Mouse (Mus musculus) Patski (cell line): ENCODE measurements around the gene Epn1. TPM values are rescaled to one million over a fixed set of nuclear protein-coding genes. Genes with fewer than 3 reads are reported as not detected.

ENCODE experiments used
- ATAC-seq: fragments of 100-300 bp; one replicate; pipeline ENCODE4 v1.8.0; 2021
- CTCF ChIA-PET: fragments of 350-600 bp; sonication (Branson Sonifier 250); formaldehyde crosslinking; loops from one replicate; lab custom pipeline; 2022; ENCODE audit warnings: inconsistent platforms; lab: Charles Lee
- POLR2A ChIA-PET: fragments of 350-600 bp; sonication (Branson Sonifier 250); formaldehyde crosslinking; loops from one replicate; lab custom pipeline; 2022; ENCODE audit warnings: antibody characterized with exemption, inconsistent platforms; lab: Charles Lee
- DNase-seq: peaks from one replicate; pipeline ENCODE4 v3.0.0-alpha.2; 2011; ENCODE audit warnings: low read depth, low spot score
- H3K27me3 ChIP-seq: fragments of 371-371 bp; one replicate; pipeline ENCODE4 v1.5.1; 2021
- CTCF ChIP-seq: fragments of 100-300 bp; IDR thresholded peaks from one replicate; pipeline ENCODE4 v1.5.1; 2021
- in situ Hi-C: fragments of 300-500 bp; cut with MboI; formaldehyde crosslinking; loops from 3 replicates; pipeline ENCODE4 v1.11.1; 2018; ENCODE audit warnings: low pct_unique_long_range_greater_than_20kb, mixed read lengths
- polyA plus RNA-seq: library from polyadenylated mRNA; unstranded; gene quantifications from one replicate; pipeline ENCODE4 v1.2.3, GENCODE M21; 2021

The Epn1 gene
- polyA plus RNA-seq, 1 experiment from 2014 or later, result 138 TPM

DNA sequence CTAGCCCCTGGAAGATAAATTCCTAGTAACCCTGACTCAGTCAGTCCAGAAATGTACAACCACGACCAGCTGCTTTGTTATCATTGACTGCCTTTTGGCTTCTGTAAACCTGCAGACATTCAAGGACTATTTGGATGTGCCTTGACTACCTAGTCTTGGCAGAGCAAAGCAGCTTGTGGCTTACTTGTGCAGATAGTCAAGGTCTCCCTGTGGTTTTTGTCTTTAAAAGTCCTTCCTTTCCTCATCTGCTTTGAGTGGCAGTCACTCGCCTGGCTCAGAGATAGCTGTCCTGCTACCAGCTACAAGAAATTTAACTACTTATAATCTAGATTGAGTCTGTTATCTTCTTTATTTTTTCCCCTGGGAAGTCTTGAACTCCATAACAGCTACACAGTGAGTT, 35.1 kb upstream of the Epn1 start:
- no peak for ATAC-seq
- TF ChIP-seq CTCF, result no peak
- DNase-seq, result no peak
- in situ Hi-C loops, result loop anchor here (5.0 kb wide), 1 partner anchor 103 kb away; no protein-coding TSS in a partner anchor
- CTCF ChIA-PET, result interaction anchor here (1.0 kb wide), 1 partner anchor 11 kb away, joined by 3 read pairs; no protein-coding TSS in a partner anchor
- POLR2A ChIA-PET, result no interaction called here
- no peaks in the 10 kb centered on the region for H3K27me3 ChIP-seq

DNA sequence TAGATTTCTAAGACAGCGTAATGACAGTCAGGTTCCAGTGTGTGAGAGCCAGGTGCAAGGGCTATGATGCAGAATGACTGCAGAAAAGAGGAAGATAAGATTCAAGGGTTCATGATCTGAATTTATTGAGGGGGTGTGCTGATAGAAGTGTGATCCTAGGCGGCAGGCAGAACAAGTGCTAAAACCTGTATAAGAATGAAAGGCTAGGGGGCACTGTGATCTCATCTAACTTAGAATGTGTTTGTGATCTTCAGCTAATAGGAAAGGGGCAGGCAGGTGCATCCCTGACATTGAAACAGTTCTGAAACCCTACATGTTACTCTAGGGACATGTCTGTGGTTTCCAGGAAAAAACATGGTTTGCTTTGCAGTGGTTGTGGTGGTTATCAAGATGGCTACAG, 33.9 kb upstream of the Epn1 start:
- ChIA-PET CTCF (interaction anchor here (1.9 kb wide), 1 partner anchor 82 kb away, joined by 6 read pairs; the partner anchor contains the start of gene Sbk2), POLR2A (no interaction called here)
- no peak for TF ChIP-seq CTCF
- DNase-seq (no peak), ATAC-seq (no peak)
- in situ Hi-C loops, result loop anchor here (5.0 kb wide), 1 partner anchor 104 kb away; no protein-coding TSS in a partner anchor
- H3K27me3 ChIP-seq, result no peaks in the 10 kb centered on the region

DNA sequence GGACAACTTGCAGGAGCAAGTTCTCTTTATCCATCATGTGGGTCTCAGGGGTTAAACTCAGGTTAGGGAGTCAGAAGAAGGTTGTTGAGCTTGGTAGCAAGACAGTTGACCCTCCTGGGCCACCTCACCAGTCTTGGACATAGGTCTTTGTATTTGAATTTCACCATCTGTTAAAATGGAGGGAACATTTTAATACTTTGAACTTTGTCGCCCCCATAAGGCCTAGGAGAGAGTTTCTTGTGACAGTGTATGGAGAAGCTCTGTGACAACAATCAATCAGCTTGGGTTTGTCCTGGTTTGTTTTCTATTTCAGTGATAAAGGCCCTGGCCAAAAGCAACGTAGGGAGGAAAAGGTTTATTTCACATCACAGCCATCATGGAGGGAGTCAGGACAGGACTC, 32.7 kb upstream of the Epn1 start:
- ATAC-seq (no peak), DNase-seq (no peak)
- in situ Hi-C loops, result loop anchor here (5.0 kb wide), 1 partner anchor 105 kb away; no protein-coding TSS in a partner anchor
- POLR2A ChIA-PET, result no interaction called here
- CTCF ChIA-PET, result interaction anchor here (0.8 to 1.9 kb wide), 6 partner anchors 11 to 108 kb away, joined by 3 to 6 read pairs (median 4); partner anchors contain the start of gene Sbk2
- no peak for TF ChIP-seq CTCF
- no peaks in the 10 kb centered on the region for H3K27me3 ChIP-seq

DNA sequence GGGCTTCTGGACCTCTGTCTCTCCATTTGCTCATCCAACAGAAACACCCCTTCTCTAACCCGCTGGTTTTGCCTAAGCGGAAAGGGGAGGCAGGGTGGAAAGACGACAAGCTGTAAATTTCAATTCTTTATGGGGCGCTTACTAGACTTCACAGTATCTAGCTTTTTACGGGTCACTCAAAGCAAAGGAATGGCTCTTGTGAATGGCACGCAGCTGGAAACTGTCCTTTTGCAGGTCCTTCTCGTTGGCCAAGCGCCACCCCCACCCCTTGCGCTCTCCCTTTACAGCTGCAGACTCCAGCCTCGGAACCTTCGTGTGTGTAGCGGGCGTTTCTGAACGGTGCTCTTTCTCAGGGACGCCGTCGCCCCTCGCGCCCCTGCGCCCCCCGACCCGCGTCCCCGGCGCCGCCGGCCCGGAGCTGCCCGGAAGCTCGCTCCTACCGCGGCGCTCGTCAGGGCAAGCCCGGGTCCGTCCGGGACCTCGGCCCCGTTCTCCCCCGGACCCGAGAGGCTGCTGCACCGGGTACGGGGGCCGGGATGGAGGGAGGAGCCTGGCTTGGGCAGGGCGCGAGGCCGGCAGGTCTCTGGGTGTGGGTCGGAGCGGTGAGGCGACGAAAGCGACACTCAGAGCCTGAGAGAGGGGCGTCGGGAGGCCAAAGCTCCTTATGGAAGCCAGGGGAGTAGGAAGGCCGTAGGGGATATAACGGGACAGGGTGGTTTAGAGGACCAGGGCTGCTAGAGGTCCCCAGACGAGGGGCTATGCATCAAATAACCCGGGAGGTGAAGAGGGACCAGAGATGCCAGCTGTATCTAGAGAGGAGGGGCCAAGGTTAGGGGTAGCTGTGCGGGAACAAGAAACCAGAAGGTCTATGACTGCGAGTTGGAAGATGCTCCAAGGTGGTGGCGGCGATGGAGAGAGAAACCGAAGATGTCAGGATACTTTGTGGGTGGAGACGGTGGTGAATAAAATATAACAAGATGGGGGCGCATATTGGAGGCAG, 28.5 kb upstream of the Epn1 start, which contains the start of gene Zfp580:
Zfp580 (plus strand) TSS at position 346 of the 1,000 bp plus-strand sequence.
- ChIA-PET CTCF (interaction anchor here (0.7 to 3.9 kb wide), 6 partner anchors 9 to 110 kb away, joined by 3 to 19 read pairs (median 6); partner anchors contain the start of genes 4632433K11Rik and Zfp579), POLR2A (interaction anchor here (0.6 to 2.0 kb wide), 8 partner anchors 9 to 146 kb away, joined by 3 to 10 read pairs (median 4); partner anchors contain the start of genes Gm44973 and Zfp784)
- H3K27me3 ChIP-seq, result no peaks in the 10 kb centered on the region
- in situ Hi-C loops, result loop anchor here (25.0 kb wide), 1 partner anchor 1111 kb away; the partner anchor contains the start of genes Zfp444 and Zfp787
- DNase-seq (peak; percentile 17), ATAC-seq (peak; percentile 80)
- TF ChIP-seq CTCF, result no peak

DNA sequence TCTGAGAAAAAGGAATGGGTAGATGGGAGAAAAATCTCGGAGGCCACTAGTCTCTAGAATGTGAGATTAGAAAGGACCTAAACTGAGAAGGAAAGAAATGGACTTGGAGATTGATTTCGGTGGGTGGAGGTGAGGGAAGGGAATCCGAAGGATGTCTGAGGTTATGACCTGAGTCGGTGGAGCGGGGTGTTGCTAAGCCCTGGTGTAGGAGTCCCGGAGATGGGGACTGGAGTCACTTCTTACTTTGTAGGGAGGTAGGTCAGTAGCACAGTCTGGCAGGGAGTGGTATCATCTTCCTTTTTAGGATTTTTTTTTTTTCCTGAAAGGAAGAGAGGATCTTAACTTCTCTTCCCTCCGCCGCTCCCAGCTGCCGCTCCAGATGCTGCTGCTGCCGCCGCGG, 27.6 kb upstream of the Epn1 start:
- no peak for ATAC-seq
- no peaks in the 10 kb centered on the region for H3K27me3 ChIP-seq
- CTCF ChIA-PET, result interaction anchor here (3.4 kb wide), 1 partner anchor 111 kb away, joined by 11 read pairs; no protein-coding TSS in a partner anchor

DNA sequence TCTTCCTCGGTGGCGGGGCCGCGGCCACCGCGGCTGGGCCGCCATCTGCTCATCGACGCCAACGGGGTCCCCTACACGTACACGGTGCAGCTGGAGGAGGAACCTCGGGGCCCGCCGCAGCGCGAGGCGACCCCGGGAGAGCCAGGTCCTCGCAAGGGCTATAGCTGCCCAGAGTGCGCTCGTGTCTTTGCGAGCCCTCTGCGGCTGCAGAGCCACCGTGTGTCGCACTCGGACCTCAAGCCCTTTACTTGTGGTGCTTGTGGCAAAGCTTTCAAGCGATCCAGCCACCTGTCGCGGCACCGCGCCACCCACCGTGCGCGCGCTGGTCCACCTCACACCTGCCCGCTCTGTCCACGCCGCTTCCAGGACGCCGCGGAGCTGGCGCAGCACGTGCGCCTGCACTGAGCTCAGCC, 27.1 kb upstream of the Epn1 start:
- in situ Hi-C loops, result loop anchor here (25.0 kb wide), 1 partner anchor 1109 kb away; the partner anchor contains the start of genes Zfp444 and Zfp787
- no peak for DNase-seq
- H3K27me3 ChIP-seq, result no peaks in the 10 kb centered on the region
- CTCF ChIA-PET, result no interaction called here
- POLR2A ChIA-PET, result interaction anchor here (1.1 kb wide), 1 partner anchor 9 kb away, joined by 5 read pairs; the partner anchor contains the start of gene U2af2
- ATAC-seq, result no peak
- TF ChIP-seq CTCF, result no peak

More for the DNA sequence above, 27.6 kb upstream of the Epn1 start:
- POLR2A ChIA-PET, result interaction anchor here (0.6 to 2.0 kb wide), 3 partner anchors 8 to 13 kb away, joined by 3 to 10 read pairs (median 5); partner anchors contain the start of genes U2af2 and Zfp784
- in situ Hi-C loops, result loop anchor here (25.0 kb wide), 1 partner anchor 1110 kb away; the partner anchor contains the start of genes Zfp444 and Zfp787
- no peak for TF ChIP-seq CTCF
- DNase-seq, result no peak

DNA sequence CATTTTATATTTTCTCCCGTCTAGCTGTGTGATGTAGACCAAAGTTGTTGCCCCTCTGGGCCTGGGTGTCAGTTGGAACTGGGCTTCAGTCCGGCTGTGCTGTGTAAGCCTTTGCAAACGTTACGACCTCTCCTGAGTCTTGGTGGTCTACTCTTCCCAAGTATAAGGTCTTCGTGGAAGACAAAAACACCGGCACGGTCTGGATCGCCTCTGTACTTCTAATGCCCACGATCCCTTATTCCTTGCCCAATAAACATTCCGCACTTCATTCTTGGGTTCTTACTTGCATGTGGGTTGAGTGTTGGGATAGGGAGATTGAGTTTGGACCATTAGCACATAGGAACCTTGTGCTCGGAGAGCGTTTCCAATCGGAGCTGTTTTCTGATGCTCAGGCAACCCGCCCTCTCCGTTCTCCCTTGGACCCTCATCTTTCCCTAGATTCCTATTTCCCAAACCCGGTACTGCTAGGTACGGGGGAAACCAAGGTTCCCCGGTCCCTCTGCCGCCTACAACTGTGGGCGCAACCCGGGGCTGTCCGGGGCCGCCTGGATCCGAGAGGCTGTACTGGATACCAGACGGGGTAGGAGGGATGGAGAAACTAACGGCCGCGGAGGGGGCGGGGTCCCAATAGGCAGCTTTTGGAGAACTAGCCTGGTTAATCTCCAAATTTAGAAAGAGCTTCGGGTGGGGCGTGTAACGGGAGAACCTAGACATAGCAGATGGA, 26.4 kb upstream of the Epn1 start:
- no peaks in the 10 kb centered on the region for H3K27me3 ChIP-seq
- DNase-seq (no peak), ATAC-seq (no peak)
- ChIA-PET POLR2A (no interaction called here), CTCF (no interaction called here)
- TF ChIP-seq CTCF, result no peak
- in situ Hi-C loops, result loop anchor here (25.0 kb wide), 1 partner anchor 1109 kb away; the partner anchor contains the start of genes Zfp444 and Zfp787

DNA sequence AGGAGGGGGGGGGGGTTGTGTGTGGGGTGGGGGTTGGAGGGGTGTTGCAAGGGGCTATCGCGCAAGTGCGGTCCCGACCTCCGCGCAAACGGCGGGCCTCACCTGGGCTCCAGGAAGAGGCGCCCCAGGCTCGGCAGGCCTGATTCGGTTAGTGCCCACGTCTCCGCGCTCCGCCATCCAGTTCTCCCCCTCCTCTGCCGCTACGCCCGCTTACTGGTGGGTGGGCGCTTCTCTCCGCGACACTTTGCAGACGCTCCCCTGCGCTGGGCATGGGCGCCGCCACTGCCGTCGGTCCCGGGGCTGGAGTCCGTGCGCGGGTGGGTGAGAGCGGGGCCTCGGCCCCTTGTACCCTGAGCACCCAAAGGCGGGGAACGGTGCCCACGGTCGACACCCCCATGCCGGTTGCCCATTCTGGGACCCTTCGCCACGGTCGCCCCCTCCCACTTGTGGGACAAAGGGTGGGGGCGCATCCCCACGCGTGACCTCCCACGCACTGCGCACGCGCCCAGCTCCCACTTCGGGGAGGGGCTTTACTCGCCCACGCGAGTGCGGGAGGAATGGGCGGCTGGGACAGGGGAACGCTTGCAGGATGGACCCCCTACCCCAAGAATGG, 23.3 kb upstream of the Epn1 start:
- ChIA-PET CTCF (no interaction called here), POLR2A (no interaction called here)
- ATAC-seq (no peak), DNase-seq (no peak)
- H3K27me3 ChIP-seq, result no peaks in the 10 kb centered on the region
- in situ Hi-C loops, result loop anchor here (25.0 kb wide), 1 partner anchor 1106 kb away; the partner anchor contains the start of genes Zfp444 and Zfp787
- no peak for TF ChIP-seq CTCF

DNA sequence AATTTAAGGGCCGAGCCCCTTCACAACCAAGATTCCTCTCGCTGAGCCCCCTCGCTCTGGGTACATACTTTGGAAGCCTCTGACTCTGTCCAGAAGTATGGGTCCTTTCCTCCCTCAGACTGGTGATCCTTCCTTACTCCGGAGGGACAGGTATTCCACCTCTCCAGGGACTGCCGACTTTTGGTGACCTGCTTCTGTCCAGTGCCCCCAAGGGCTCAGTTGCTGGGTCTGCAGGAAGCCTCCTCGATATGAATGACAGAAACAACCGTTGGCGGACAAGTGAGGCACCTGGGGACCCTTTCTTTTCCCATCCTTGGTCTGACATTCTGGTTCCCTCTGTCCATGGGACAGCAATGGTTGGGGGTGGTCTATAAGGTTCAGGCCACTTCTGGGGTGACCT, 22.7 kb upstream of the Epn1 start:
- in situ Hi-C loops, result loop anchor here (25.0 kb wide), 1 partner anchor 1105 kb away; the partner anchor contains the start of genes Zfp444 and Zfp787
- no peak for TF ChIP-seq CTCF
- POLR2A ChIA-PET, result no interaction called here
- no peak for DNase-seq
- no peak for ATAC-seq
- CTCF ChIA-PET, result no interaction called here
- no peaks in the 10 kb centered on the region for H3K27me3 ChIP-seq
